Mouse (Mus musculus) hindbrain, embryonic 15.5 days (tissue): Measurements from ENCODE around the gene Ecm1. TPM values are rescaled to one million over a fixed set of nuclear protein-coding genes. Genes with fewer than 3 reads are reported as not detected.

Experiments used
- ATAC-seq: fragments of 200-750 bp; cut with Nextera tagmentation; 2 replicates; pipeline ENCODE4 v1.8.0; 2017; ENCODE audit warnings: low read depth, moderate number of reproducible peaks, moderate TSS enrichment; ENCODE audit not compliant: low FRiP score
- H3K27ac ChIP-seq: fragments of 300-500 bp; sonication (generic); replicated peaks from 2 replicates; pipeline ENCODE4 v1.5.1; 2015; ENCODE audit warnings: mild to moderate bottlenecking, inconsistent platforms
- H3K27me3 ChIP-seq: fragments of 300-500 bp; sonication (generic); 2 replicates; pipeline ENCODE4 v1.6.1; 2015; ENCODE audit warnings: control low read depth, inconsistent platforms
- H3K36me3 ChIP-seq: fragments of 300-500 bp; sonication (generic); 2 replicates; pipeline ENCODE4 v1.6.1; 2015; ENCODE audit warnings: control low read depth, inconsistent platforms
- H3K4me1 ChIP-seq: fragments of 300-500 bp; sonication (generic); replicated peaks from 2 replicates; pipeline ENCODE4 v1.6.1; 2015; ENCODE audit warnings: control low read depth, inconsistent platforms
- H3K4me2 ChIP-seq: fragments of 300-500 bp; sonication (generic); 2 replicates; pipeline ENCODE4 v1.6.1; 2015; ENCODE audit warnings: moderate library complexity, mild to moderate bottlenecking, inconsistent platforms
- H3K4me3 ChIP-seq: fragments of 300-500 bp; sonication (generic); 2 replicates; pipeline ENCODE4 v1.5.1; 2015; ENCODE audit warnings: mild to moderate bottlenecking, inconsistent platforms
- H3K9ac ChIP-seq: fragments of 300-500 bp; sonication (generic); 2 replicates; pipeline ENCODE4 v1.6.1; 2015; ENCODE audit warnings: inconsistent platforms
- H3K9me3 ChIP-seq: fragments of 300-500 bp; sonication (generic); 2 replicates; pipeline ENCODE4 v1.6.1; 2016; ENCODE audit warnings: control low read depth, inconsistent platforms
- WGBS: fragments of 180-500 bp; shearing (Covaris S2); methylation state at CpG from one replicate; pipeline ENCODE4 v1.1.7; 2015; 5-methylcytosine and 5-hydroxymethylcytosine counted together
- microRNA-seq: library from miRNA; unstranded; fragments of <30 nt; microRNA quantifications from one replicate; pipeline ENCODE4, GENCODE M21; 2016
- polyA plus RNA-seq: library from polyadenylated mRNA; unstranded; fragments of >200 nt; fragmentation: Nextera tagmentation; extraction: Ambion mirVana; gene quantifications from 2 replicates; pipeline ENCODE4 v1.2.1, GENCODE M21; 2015

Gene Ecm1
- polyA plus RNA-seq, 1 experiment from 2014 or later: 16.4 TPM

DNA sequence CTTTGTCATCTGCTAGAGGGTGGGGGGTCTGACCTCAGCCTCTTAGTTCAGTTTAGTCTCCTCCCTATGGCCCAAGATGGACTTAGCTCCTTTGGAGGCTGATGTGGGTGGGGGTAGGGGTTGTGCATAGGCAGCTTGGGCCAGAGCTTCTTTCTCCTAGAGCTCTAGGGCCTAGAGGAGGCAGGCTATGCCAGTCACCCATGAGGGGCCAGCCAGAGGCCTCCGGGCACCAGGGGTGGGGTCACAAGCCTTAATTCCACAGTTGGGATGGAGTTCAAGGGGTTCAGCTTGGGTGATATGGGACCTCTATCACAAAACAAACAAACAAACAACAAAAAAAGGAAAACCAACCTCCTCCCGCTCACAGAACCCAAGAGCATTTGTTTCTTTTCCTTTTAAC lies 53.7 kb downstream of the Ecm1 start:
- Histone ChIP-seq H3K9me3 (no peaks in the 10 kb centered on the region), H3K27ac (no peak overlapping the region), H3K9ac (no peak overlapping the region), H3K4me1 (peaks cover 14% of the 10 kb centered on the region), H3K27me3 (no peaks in the 10 kb centered on the region), H3K4me2 (no peak overlapping the region), H3K4me3 (no peak overlapping the region), H3K36me3 (no peaks in the 10 kb centered on the region)
- no peak for ATAC-seq
- WGBS: 83% methylated on average over 2 of the region's 2 CpGs

DNA sequence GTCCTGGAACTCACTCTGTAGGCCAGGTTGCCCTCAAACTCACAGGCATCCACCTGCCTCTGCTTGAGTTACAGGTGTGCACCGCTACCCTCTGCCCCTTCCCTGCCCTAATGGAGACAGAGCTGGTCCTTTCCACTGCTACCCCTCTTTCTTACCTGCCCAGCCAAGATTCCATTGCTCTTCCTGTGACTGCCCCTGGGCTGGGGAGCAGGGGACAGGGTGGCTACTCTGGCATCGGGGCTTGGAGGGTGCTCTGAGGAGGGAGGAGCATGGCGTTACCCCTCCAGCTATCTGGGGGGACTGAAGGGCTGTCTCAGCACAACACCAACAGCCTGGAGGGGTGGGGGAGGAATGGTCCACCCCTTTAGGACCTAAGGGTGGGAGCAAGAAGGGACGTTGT lies 54.1 kb downstream of the Ecm1 start:
- H3K27me3 ChIP-seq: no peaks in the 10 kb centered on the region
- 82% methylated on average over 4 of the region's 4 CpGs for WGBS
- H3K36me3 ChIP-seq: no peaks in the 10 kb centered on the region
- no peak for ATAC-seq
- H3K9me3 ChIP-seq: no peaks in the 10 kb centered on the region
- H3K9ac ChIP-seq: no peak overlapping the region
- H3K4me3 ChIP-seq: no peak overlapping the region
- H3K27ac ChIP-seq: no peak overlapping the region
- H3K4me2 ChIP-seq: no peak overlapping the region
- peaks cover 14% of the 10 kb centered on the region for H3K4me1 ChIP-seq

DNA sequence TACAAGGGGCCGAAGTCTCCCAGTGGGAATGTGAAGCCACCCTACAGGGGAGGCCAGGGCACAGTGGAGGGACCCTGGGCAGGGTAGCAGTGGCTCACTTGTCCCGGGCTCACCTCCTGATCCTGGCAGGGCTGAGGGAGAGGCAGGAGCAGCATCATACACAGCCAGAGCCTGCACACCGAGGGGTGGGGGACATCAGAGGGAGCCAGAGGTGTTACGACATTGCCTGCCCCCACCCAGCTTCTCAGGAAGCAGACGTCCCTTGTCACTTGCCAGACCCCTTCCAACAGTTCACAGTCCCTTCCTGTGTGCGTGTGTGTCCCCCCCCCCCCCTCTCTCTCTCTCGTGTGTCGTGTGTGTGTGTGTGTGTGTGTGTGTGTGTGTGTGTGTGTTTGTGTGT lies 54.5 kb downstream of the Ecm1 start:
- H3K4me1 ChIP-seq: peaks cover 14% of the 10 kb centered on the region
- WGBS: 83% methylated on average over 6 of the region's 8 CpGs
- H3K4me3 ChIP-seq: no peak overlapping the region
- H3K9me3 ChIP-seq: no peaks in the 10 kb centered on the region
- ATAC-seq: no peak
- H3K27ac ChIP-seq: no peak overlapping the region
- no peak overlapping the region for H3K4me2 ChIP-seq
- no peaks in the 10 kb centered on the region for H3K36me3 ChIP-seq
- no peak overlapping the region for H3K9ac ChIP-seq
- H3K27me3 ChIP-seq: no peaks in the 10 kb centered on the region

Small RNA genes lying within 50 kb of the gene (microRNA-seq; reads per million reads assigned to microRNA genes)
- gene Mir7014: not detected

Other genes starting within 250 kb of the Ecm1 start
- gene Ctsk, start 240.3 kb downstream of the Ecm1 start, polyA plus RNA-seq: 7.9 and 8.8 TPM in 2 replicates
- gene Ctss, start 212.8 kb downstream of the Ecm1 start, polyA plus RNA-seq: 14.3 and 19.3 TPM in 2 replicates
- gene Hormad1, start 179.9 kb downstream of the Ecm1 start, polyA plus RNA-seq: not detected in 2 replicates
- 25.8 and 26.8 TPM in 2 replicates for gene Golph3l, start 150.6 kb downstream of the Ecm1 start, polyA plus RNA-seq
- gene Ensa, start 114.6 kb downstream of the Ecm1 start, polyA plus RNA-seq: 109 and 110 TPM in 2 replicates
- 46.3 and 47.4 TPM in 2 replicates for gene Mcl1, start 80.8 kb downstream of the Ecm1 start, polyA plus RNA-seq
- 1.2 TPM in 2 replicates for gene Adamtsl4, start 51.7 kb downstream of the Ecm1 start, polyA plus RNA-seq
- 47.9 and 48.2 TPM in 2 replicates for gene Tars2, start 20.6 kb upstream of the Ecm1 start, polyA plus RNA-seq
- gene Rprd2, start 79.3 kb upstream of the Ecm1 start, polyA plus RNA-seq: 21.7 and 22.5 TPM in 2 replicates
- gene Prpf3, start 116.3 kb upstream of the Ecm1 start, polyA plus RNA-seq: 32.5 and 34.6 TPM in 2 replicates
- 277 and 287 TPM in 2 replicates for gene Mrps21, start 131.9 kb upstream of the Ecm1 start, polyA plus RNA-seq
- gene Ciart, start 142.7 kb upstream of the Ecm1 start, polyA plus RNA-seq: 4.9 and 5.2 TPM in 2 replicates
- 19.8 and 22.8 TPM in 2 replicates for gene BC028528, start 152.4 kb upstream of the Ecm1 start, polyA plus RNA-seq
- gene Aph1a, start 154.4 kb upstream of the Ecm1 start, polyA plus RNA-seq: 34.9 and 36.4 TPM in 2 replicates
- 13.1 and 14.7 TPM in 2 replicates for gene Car14, start 165.1 kb upstream of the Ecm1 start, polyA plus RNA-seq
- gene Anp32e, start 189.7 kb upstream of the Ecm1 start, polyA plus RNA-seq: 117 and 118 TPM in 2 replicates